Mouse (Mus musculus): Measurements from ENCODE around the gene Gm20916. TPM values are rescaled to one million over a fixed set of nuclear protein-coding genes. Genes with fewer than 3 reads are reported as not detected.
"Not testable (repeated sequence)": the region's sequence is repeated elsewhere in the genome, so short reads cannot be mapped to it uniquely, and the experiment has no call there.

Gm20916 gene
- total RNA-seq (2015; ENCODE audit: low replicate concordance) (not detected in 2 replicates), total RNA-seq (2017; ENCODE audit: low replicate concordance) (not detected in 2 replicates)

DNA sequence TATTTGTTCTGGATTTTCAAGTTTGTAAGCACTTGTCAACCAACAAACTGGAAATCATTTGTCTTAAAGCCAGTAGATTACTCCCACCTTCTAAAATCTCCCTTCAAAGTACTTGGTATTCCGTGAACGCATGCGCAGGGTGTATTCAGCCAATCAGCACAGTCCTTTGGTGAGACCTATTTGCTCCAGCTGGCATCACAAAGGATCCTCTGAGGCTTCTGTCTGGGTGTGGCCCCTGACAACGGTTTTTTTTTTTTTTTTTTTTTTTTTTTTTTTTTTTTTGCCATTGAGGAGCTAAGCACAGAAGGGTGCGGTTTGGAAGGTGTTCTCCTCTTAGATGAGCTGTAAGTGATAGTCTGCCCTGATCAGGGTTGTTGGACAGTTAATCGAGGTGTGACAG is at the start of gene Gm20916:
Gm20916 (plus strand) TSS at position 301 of the 400 bp plus-strand sequence.
- not testable (repeated sequence) for ATAC-seq (replicated peaks; ENCODE audit: low FRiP score, poor library complexity, severe bottlenecking)

Other genes with a start within 250 kb of the Gm20916 start
- not detected in 2 replicates for gene Gm20917, start 168.4 kb upstream of the Gm20916 start, total RNA-seq (2015; ENCODE audit: low replicate concordance)
- not detected in 2 replicates for gene Gm20917, start 168.4 kb upstream of the Gm20916 start, total RNA-seq (2017; ENCODE audit: low replicate concordance)